Mouse (Mus musculus): ENCODE results near the gene Zc3h12c.
A peak's percentile ranks its signal among the peaks of the same experiment; 100 is the strongest.

Zc3h12c gene

GRCm38 (mm10) chr9:52167863-52168685, at the start of gene Zc3h12c:
Gene Zc3h12c, minus strand, starts transcription at chr9:52168572.
- DNase-seq (ENCODE audit: low spot score) = peak; percentile 26

GRCm38 (mm10) chr9:52217636-52218035, 49.3 kb upstream of the Zc3h12c start:
- DNase-seq (ENCODE audit: low spot score) = no peak

GRCm38 (mm10) chr9:52215291-52215690, 46.9 kb upstream of the Zc3h12c start:
- DNase-seq (ENCODE audit: low spot score) = no peak

GRCm38 (mm10) chr9:52212416-52212815, 44.0 kb upstream of the Zc3h12c start:
- no peak for DNase-seq (ENCODE audit: low spot score)

- DNase-seq (ENCODE audit: low spot score) = no peak
Measured at GRCm38 (mm10) chr9:52208510-52209030, 40.2 kb upstream of the Zc3h12c start.

- DNase-seq (ENCODE audit: low spot score) = no peak
Measured at GRCm38 (mm10) chr9:52203189-52203588, 34.8 kb upstream of the Zc3h12c start.

GRCm38 (mm10) chr9:52200271-52200670, 31.9 kb upstream of the Zc3h12c start:
- no peak for DNase-seq (ENCODE audit: low spot score)

GRCm38 (mm10) chr9:52195853-52196252, 27.5 kb upstream of the Zc3h12c start:
- no peak for DNase-seq (ENCODE audit: low spot score)

- DNase-seq (ENCODE audit: low spot score) = no peak
Measured at GRCm38 (mm10) chr9:52193851-52194250, 25.5 kb upstream of the Zc3h12c start.

- no peak for DNase-seq (ENCODE audit: low spot score)
Measured at GRCm38 (mm10) chr9:52190907-52191306, 22.5 kb upstream of the Zc3h12c start.

- DNase-seq (ENCODE audit: low spot score) = no peak
Measured at GRCm38 (mm10) chr9:52188106-52188505, 19.7 kb upstream of the Zc3h12c start.

- DNase-seq (ENCODE audit: low spot score) = no peak
Measured at GRCm38 (mm10) chr9:52186296-52186941, 18.0 kb upstream of the Zc3h12c start.

GRCm38 (mm10) chr9:52181419-52181818, 13.0 kb upstream of the Zc3h12c start:
- no peak for DNase-seq (ENCODE audit: low spot score)

GRCm38 (mm10) chr9:52180851-52181250, 12.5 kb upstream of the Zc3h12c start:
- DNase-seq (ENCODE audit: low spot score) = no peak

- DNase-seq (ENCODE audit: low spot score) = no peak
Measured at GRCm38 (mm10) chr9:52175257-52175859, 7.0 kb upstream of the Zc3h12c start.

- DNase-seq (ENCODE audit: low spot score) = no peak
Measured at GRCm38 (mm10) chr9:52174671-52175111, 6.3 kb upstream of the Zc3h12c start.

- DNase-seq (ENCODE audit: low spot score) = no peak
Measured at GRCm38 (mm10) chr9:52173937-52174336, 5.6 kb upstream of the Zc3h12c start.

GRCm38 (mm10) chr9:52172550-52172949, 4.2 kb upstream of the Zc3h12c start:
- DNase-seq (ENCODE audit: low spot score) = no peak

- no peak for DNase-seq (ENCODE audit: low spot score)
Measured at GRCm38 (mm10) chr9:52170671-52171070, 2.3 kb upstream of the Zc3h12c start.

GRCm38 (mm10) chr9:52170131-52170530, 1.8 kb upstream of the Zc3h12c start:
- DNase-seq (ENCODE audit: low spot score) = no peak

GRCm38 (mm10) chr9:52168686-52169270, 406 bp upstream of the Zc3h12c start:
- DNase-seq (ENCODE audit: low spot score) = peak; percentile 77

- no peak for DNase-seq (ENCODE audit: low spot score)
Measured at GRCm38 (mm10) chr9:52167506-52167862, 888 bp downstream of the Zc3h12c start.

Measured in ovary, adult 18-20 months (tissue).